Mouse (Mus musculus) liver, embryonic 12.5 days (tissue): ENCODE results near the gene Erich6. TPM values are rescaled to one million over a fixed set of nuclear protein-coding genes. Genes with fewer than 3 reads are reported as not detected.
A peak's percentile ranks its signal among the peaks of the same experiment; 100 is the strongest.

Source experiments
- ATAC-seq: fragments of 200-750 bp; cut with Nextera tagmentation; 2 replicates; pipeline ENCODE4 v1.8.0; 2017; ENCODE audit warnings: moderate number of reproducible peaks, mild to moderate bottlenecking, moderate library complexity
- H3K27ac ChIP-seq: fragments of 300-500 bp; sonication (generic); 2 replicates; pipeline ENCODE4 v1.5.1; 2016; ENCODE audit warnings: mild to moderate bottlenecking
- H3K27me3 ChIP-seq: fragments of 300-500 bp; sonication (generic); replicated peaks from 2 replicates; pipeline ENCODE4 v1.6.1; 2016; ENCODE audit warnings: mild to moderate bottlenecking, moderate library complexity
- H3K36me3 ChIP-seq: fragments of 300-500 bp; sonication (generic); 2 replicates; pipeline ENCODE4 v1.6.1; 2016; ENCODE audit warnings: mild to moderate bottlenecking, moderate library complexity
- H3K4me1 ChIP-seq: fragments of 300-500 bp; sonication (generic); 2 replicates; pipeline ENCODE4 v1.6.1; 2016
- H3K4me2 ChIP-seq: fragments of 300-500 bp; sonication (generic); 2 replicates; pipeline ENCODE4 v1.6.1; 2016; ENCODE audit warnings: mild to moderate bottlenecking, moderate library complexity
- H3K4me3 ChIP-seq: fragments of 300-500 bp; sonication (generic); 2 replicates; pipeline ENCODE4 v1.5.1; 2016; ENCODE audit warnings: mild to moderate bottlenecking, moderate library complexity
- H3K9ac ChIP-seq: fragments of 300-500 bp; sonication (generic); 2 replicates; pipeline ENCODE4 v1.6.1; 2016; ENCODE audit warnings: mild to moderate bottlenecking, moderate library complexity
- H3K9me3 ChIP-seq: fragments of 300-500 bp; sonication (generic); replicated peaks from 2 replicates; pipeline ENCODE4 v1.6.1; 2016; ENCODE audit warnings: mild to moderate bottlenecking, moderate library complexity
- WGBS: fragments of 180-500 bp; shearing (Covaris S2); methylation state at CpG from one replicate; pipeline ENCODE4 v1.1.7; 2016; ENCODE audit not compliant: insufficient replicate concordance; 5-methylcytosine and 5-hydroxymethylcytosine counted together
- polyA plus RNA-seq: library from polyadenylated mRNA; unstranded; fragments of >200 nt; fragmentation: Nextera tagmentation; extraction: Ambion mirVana; gene quantifications from 2 replicates; pipeline ENCODE4 v1.2.1, GENCODE M21; 2016

The Erich6 gene
- polyA plus RNA-seq, 1 experiment from 2014 or later: not detected

DNA sequence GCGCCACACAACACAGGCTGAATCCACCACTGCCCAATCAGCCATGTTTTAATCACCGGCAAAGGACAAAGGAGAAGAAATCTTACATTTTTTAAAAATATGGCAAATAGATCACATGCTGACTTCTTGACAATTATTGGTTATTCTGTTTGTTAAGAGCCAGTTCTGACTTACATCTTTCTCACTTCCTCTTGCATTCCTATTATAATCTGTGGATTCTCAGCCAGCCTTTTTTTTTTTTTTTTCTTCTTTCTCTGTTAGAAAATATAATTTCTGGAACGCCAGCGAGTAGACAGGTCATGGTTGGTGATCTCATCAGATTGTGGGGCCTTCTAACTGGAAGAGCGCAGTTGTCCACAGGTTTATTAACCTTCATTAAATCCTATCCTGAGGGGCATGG, 36.3 kb upstream of the Erich6 start:
- Histone ChIP-seq H3K4me3 (no peak overlapping the region), H3K9me3 (no peaks in the 10 kb centered on the region), H3K4me2 (no peak overlapping the region), H3K4me1 (no peaks in the 10 kb centered on the region), H3K36me3 (peaks cover 21% of the 10 kb centered on the region), H3K27me3 (no peaks in the 10 kb centered on the region), H3K9ac (no peak overlapping the region), H3K27ac (no peak overlapping the region)
- ATAC-seq: no peak
- 81% methylated on average over 5 of the region's 5 CpGs for WGBS

DNA sequence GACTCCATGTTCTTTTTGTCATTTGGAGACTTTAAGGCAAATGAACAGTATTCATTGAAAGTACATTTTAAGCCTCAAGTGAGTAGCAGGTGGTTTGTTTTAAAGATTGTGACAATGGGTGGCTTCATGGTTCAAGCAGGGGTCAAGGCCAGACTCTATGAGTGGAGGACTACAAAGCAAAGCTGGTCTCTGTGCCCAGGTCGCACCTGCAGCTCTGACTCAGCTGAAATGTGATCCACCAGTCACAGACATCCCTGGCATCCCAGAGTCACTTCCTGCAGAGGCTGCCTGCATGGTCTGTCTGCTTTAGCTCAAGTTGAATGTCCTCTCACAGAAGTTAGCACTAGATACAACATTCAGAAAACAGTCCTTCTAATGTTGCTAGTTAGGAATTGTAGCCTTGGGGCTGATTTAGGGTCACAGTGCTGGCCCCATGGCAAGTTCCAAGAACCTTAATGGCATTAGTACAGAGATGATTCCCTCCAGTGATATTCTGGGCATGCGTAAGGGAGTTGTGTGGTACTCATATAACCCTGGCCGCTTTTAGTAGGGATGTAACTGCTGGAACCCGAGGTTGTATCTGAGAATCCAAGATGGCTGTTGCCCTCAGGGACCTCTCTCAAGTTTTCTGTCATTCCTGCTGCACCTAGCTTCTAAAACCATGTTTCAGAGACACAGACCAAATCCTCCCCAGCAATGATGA, 35.6 kb upstream of the Erich6 start:
- H3K9me3 ChIP-seq: no peaks in the 10 kb centered on the region
- WGBS: 60% methylated on average over 4 of the region's 4 CpGs
- no peak overlapping the region for H3K4me2 ChIP-seq
- H3K9ac ChIP-seq: no peak overlapping the region
- no peak overlapping the region for H3K4me3 ChIP-seq
- no peaks in the 10 kb centered on the region for H3K27me3 ChIP-seq
- H3K4me1 ChIP-seq: no peaks in the 10 kb centered on the region
- no peak overlapping the region for H3K27ac ChIP-seq
- peaks cover 21% of the 10 kb centered on the region for H3K36me3 ChIP-seq
- no peak for ATAC-seq

DNA sequence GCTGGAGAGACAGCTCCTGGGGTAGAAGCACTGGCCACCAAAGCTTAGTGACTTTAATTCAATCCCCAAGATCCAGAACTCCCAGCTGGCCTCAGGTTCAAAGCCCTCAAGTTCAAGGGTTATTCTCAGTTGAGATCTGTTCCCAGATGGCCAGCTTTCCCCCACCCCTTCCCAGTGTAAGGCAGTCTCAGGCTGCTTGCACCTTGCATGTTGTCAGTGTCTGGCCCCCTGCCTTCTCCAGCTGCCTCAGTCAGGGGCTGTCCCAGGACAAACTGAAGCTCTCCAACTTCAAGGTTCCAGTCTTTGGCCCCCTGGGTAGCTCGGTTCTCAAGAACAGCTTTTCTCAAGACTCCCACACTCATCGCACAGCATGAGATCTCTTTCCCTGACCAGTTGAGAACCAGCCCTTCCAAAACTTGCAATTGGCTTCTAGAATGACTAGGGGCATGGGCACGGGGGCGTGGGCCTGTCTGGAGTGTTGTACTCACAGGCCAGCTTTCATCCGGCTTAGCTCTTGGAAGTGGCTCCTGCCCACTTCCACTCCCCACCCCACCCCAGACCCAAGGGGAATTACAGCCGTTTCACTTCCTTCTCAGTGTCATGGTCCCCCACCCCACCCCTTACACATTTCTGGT, 34.7 kb upstream of the Erich6 start:
- no peak overlapping the region for H3K4me3 ChIP-seq
- no peak overlapping the region for H3K9ac ChIP-seq
- no peak for ATAC-seq
- H3K4me1 ChIP-seq: no peaks in the 10 kb centered on the region
- no peak overlapping the region for H3K27ac ChIP-seq
- no peaks in the 10 kb centered on the region for H3K9me3 ChIP-seq
- H3K4me2 ChIP-seq: no peak overlapping the region
- peaks cover 21% of the 10 kb centered on the region for H3K36me3 ChIP-seq
- WGBS: 43% methylated on average over 6 of the region's 6 CpGs
- no peaks in the 10 kb centered on the region for H3K27me3 ChIP-seq

GRCm38 (mm10) chr3:58663970-58664369, 27.0 kb upstream of the Erich6 start:
- Histone ChIP-seq H3K9ac (no peak overlapping the region), H3K27me3 (no peaks in the 10 kb centered on the region), H3K27ac (no peak overlapping the region), H3K36me3 (no peaks in the 10 kb centered on the region), H3K4me2 (no peak overlapping the region), H3K4me1 (no peaks in the 10 kb centered on the region), H3K9me3 (0 out of 2 replicates have a peak, but pooled peaks cover 3% of the 10 kb centered on the region), H3K4me3 (no peak overlapping the region)
- 72% methylated on average over 7 of the region's 7 CpGs for WGBS
- ATAC-seq: no peak

DNA sequence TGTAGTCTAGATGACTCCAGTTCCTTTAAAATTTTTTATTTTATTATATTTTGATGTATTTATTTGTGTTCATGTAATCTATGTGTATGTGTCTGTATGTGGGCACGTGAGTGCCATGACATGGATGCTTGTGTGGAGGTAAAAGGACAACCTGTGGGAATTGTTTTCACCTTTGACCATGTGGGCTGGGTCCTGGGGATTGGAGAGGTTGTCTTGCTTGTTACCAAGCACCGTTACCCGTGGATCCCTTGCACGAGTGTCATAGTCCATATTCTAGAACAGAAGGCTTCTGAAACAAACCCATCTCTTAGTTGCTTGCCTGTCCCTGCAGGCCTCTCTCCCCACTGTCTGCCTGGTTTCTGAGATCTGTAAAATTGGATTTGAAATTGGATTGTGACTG, 23.6 kb upstream of the Erich6 start:
- no peak overlapping the region for H3K9ac ChIP-seq
- H3K27ac ChIP-seq: no peak overlapping the region
- no peaks in the 10 kb centered on the region for H3K36me3 ChIP-seq
- no peak overlapping the region for H3K4me2 ChIP-seq
- no peak overlapping the region for H3K4me3 ChIP-seq
- H3K9me3 ChIP-seq: no peaks in the 10 kb centered on the region
- no peaks in the 10 kb centered on the region for H3K27me3 ChIP-seq
- 66% methylated on average over 4 of the region's 4 CpGs for whole genome bisulfite sequencing
- no peaks in the 10 kb centered on the region for H3K4me1 ChIP-seq
- no peak for ATAC-seq

DNA sequence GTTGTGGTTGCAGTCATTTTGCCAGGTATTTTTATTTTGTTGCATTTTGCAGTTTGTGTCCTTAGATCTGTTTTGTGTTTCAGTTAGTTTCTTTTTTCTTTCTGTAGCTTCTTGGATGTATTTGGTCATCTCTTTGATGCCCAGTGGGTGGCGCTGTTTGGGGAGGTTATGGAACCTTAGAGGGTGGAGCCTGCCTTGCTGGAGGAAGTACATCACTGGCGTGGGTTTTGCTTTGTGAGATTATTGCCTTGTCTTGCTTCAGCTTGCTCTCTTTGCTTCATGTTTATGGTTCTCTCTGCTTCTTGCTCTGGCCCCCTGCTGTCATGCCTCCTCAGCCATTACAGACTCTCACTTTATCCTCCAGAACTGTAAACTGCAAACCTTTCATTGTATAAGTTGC, 20.3 kb upstream of the Erich6 start:
- no peak for ATAC-seq

GRCm38 (mm10) chr3:58655362-58656130, 18.5 kb upstream of the Erich6 start:
- H3K4me1 ChIP-seq: no peaks in the 10 kb centered on the region
- H3K27ac ChIP-seq: no peak overlapping the region
- no peaks in the 10 kb centered on the region for H3K27me3 ChIP-seq
- 48% methylated on average over 17 of the region's 17 CpGs for WGBS
- no peaks in the 10 kb centered on the region for H3K36me3 ChIP-seq
- no peak overlapping the region for H3K9ac ChIP-seq
- no peak for ATAC-seq
- H3K9me3 ChIP-seq: no peaks in the 10 kb centered on the region
- H3K4me3 ChIP-seq: no peak overlapping the region
- H3K4me2 ChIP-seq: no peak overlapping the region

More for the DNA sequence above, 20.3 kb upstream of the Erich6 start:
- Histone ChIP-seq H3K4me1 (no peaks in the 10 kb centered on the region), H3K9ac (no peak overlapping the region), H3K36me3 (no peaks in the 10 kb centered on the region), H3K27ac (no peak overlapping the region), H3K27me3 (no peaks in the 10 kb centered on the region), H3K9me3 (no peaks in the 10 kb centered on the region), H3K4me3 (no peak overlapping the region), H3K4me2 (no peak overlapping the region)
- WGBS: 7% methylated on average over 2 of the region's 2 CpGs

DNA sequence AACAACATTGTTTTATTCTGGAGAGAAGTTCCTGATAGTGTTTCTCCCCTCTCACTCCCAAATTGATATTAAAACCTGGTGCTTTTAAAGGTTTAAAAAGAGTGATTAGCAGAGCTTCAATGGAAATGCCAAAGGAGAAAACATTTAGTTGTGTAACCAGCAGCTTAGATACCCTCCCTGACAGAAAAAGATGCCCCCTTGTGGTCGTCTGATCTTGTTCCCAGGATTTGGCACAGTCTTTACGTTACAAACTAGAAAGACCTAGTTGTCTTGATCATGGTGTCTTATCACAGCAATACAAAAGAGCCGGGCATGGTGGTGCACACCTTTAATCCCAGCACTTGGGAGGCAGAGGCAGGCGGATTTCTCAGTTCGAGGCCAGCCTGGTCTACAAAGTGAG, 16.9 kb upstream of the Erich6 start:
- H3K9ac ChIP-seq: no peak overlapping the region
- ATAC-seq: no peak
- H3K4me2 ChIP-seq: no peak overlapping the region
- H3K36me3 ChIP-seq: no peaks in the 10 kb centered on the region
- 48% methylated on average over 5 of the region's 5 CpGs for WGBS
- no peaks in the 10 kb centered on the region for H3K27me3 ChIP-seq
- H3K27ac ChIP-seq: no peak overlapping the region
- H3K4me3 ChIP-seq: no peak overlapping the region
- H3K4me1 ChIP-seq: 0 out of 2 replicates have a peak, but pooled peaks cover 5% of the 10 kb centered on the region
- H3K9me3 ChIP-seq: no peaks in the 10 kb centered on the region

- Histone ChIP-seq H3K27me3 (no peaks in the 10 kb centered on the region), H3K9me3 (no peaks in the 10 kb centered on the region), H3K27ac (no peak overlapping the region), H3K9ac (no peak overlapping the region), H3K4me1 (0 out of 2 replicates have a peak, but pooled peaks cover 5% of the 10 kb centered on the region), H3K4me3 (no peak overlapping the region), H3K4me2 (no peak overlapping the region), H3K36me3 (no peaks in the 10 kb centered on the region)
- WGBS: 23% methylated on average over 4 of the region's 4 CpGs
- peak; percentile 62 for ATAC-seq
These were observed 13.3 kb upstream of the Erich6 start for GRCm38 (mm10) chr3:58650328-58650727.

DNA sequence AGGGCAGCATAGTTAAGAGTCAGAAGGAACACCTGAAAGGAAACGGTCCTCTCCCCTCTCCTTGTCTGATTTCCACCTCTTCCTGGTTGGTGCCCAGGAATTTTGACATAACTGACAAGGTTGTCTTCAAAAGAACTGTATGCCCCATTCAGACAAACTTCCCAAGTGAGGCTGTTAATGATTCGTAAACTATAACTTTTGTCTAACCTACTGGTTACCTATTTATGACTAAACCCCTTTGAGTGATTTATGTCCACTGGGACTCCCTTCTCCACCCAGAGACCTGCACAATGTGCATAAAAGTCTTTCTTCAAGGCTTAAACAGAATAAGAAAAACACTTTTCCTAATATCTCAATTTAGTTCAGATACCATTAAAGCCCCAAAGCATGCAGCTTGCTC, 10.2 kb upstream of the Erich6 start:
- Histone ChIP-seq H3K4me1 (0 out of 2 replicates have a peak, but pooled peaks cover 5% of the 10 kb centered on the region), H3K27me3 (no peaks in the 10 kb centered on the region), H3K36me3 (no peaks in the 10 kb centered on the region), H3K4me2 (no peak overlapping the region), H3K27ac (no peak overlapping the region), H3K9me3 (no peaks in the 10 kb centered on the region), H3K9ac (no peak overlapping the region), H3K4me3 (no peak overlapping the region)
- 65% methylated on average over 2 of the region's 2 CpGs for WGBS
- no peak for ATAC-seq

DNA sequence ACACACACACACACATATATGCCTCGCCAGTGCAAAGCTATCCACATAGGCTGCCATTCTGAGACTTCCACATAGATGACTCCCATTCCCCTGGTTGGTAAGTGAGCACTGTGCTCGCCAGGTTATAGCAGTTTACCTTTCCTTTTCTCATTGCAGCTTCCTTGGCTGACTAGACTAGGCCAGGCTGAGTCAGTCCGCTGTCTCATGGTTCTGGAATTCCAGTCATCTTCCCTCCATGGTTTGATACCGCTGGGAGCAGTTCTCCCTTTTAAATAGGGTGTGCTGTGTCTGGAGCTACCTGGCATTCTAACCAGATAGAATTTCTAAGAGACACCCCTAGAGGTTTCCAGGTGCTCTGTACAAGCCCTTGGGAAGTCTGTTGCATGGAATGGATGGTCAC, 9.2 kb upstream of the Erich6 start:
- WGBS: 55% methylated on average over 4 of the region's 4 CpGs
- Histone ChIP-seq H3K4me3 (no peak overlapping the region), H3K27me3 (no peaks in the 10 kb centered on the region), H3K4me2 (no peak overlapping the region), H3K9me3 (no peaks in the 10 kb centered on the region), H3K27ac (no peak overlapping the region), H3K36me3 (no peaks in the 10 kb centered on the region), H3K4me1 (0 out of 2 replicates have a peak, but pooled peaks cover 5% of the 10 kb centered on the region), H3K9ac (no peak overlapping the region)
- ATAC-seq: no peak

- ATAC-seq: no peak
- H3K27me3 ChIP-seq: no peaks in the 10 kb centered on the region
- H3K4me3 ChIP-seq: no peak overlapping the region
- H3K36me3 ChIP-seq: no peaks in the 10 kb centered on the region
- H3K27ac ChIP-seq: no peak overlapping the region
- H3K9ac ChIP-seq: no peak overlapping the region
- no peak overlapping the region for H3K4me2 ChIP-seq
- WGBS: 63% methylated on average over 2 of the region's 2 CpGs
- H3K4me1 ChIP-seq: peaks cover 8% of the 10 kb centered on the region
- no peaks in the 10 kb centered on the region for H3K9me3 ChIP-seq
These were observed 5.3 kb downstream of the Erich6 start for GRCm38 (mm10) chr3:58631693-58632092.
